Mouse (Mus musculus) hindbrain, embryonic 12.5 days (tissue): ENCODE data around the gene Bcl2l14. TPM values are rescaled to one million over a fixed set of nuclear protein-coding genes. Genes with fewer than 3 reads are reported as not detected.

Experiments used
- ATAC-seq: fragments of 200-750 bp; cut with Nextera tagmentation; 2 replicates; pipeline ENCODE4 v1.8.0; 2017; ENCODE audit warnings: moderate TSS enrichment; ENCODE audit not compliant: low FRiP score
- H3K27ac ChIP-seq: fragments of 300-500 bp; sonication (generic); 2 replicates; pipeline ENCODE4 v1.5.1; 2016; ENCODE audit warnings: mild to moderate bottlenecking
- H3K27me3 ChIP-seq: fragments of 300-500 bp; sonication (generic); 2 replicates; pipeline ENCODE4 v1.6.1; 2016; ENCODE audit warnings: mild to moderate bottlenecking
- H3K36me3 ChIP-seq: fragments of 300-500 bp; sonication (generic); 2 replicates; pipeline ENCODE4 v1.6.1; 2016; ENCODE audit warnings: mild to moderate bottlenecking
- H3K4me1 ChIP-seq: fragments of 300-500 bp; sonication (generic); 2 replicates; pipeline ENCODE4 v1.6.1; 2016
- H3K4me2 ChIP-seq: fragments of 300-500 bp; sonication (generic); replicated peaks from 2 replicates; pipeline ENCODE4 v1.6.1; 2016; ENCODE audit warnings: mild to moderate bottlenecking
- H3K4me3 ChIP-seq: fragments of 300-500 bp; sonication (generic); 2 replicates; pipeline ENCODE4 v1.5.1; 2016; ENCODE audit warnings: mild to moderate bottlenecking
- H3K9ac ChIP-seq: fragments of 300-500 bp; sonication (generic); 2 replicates; pipeline ENCODE4 v1.6.1; 2016; ENCODE audit warnings: mild to moderate bottlenecking, moderate library complexity
- H3K9me3 ChIP-seq: fragments of 300-500 bp; sonication (generic); replicated peaks from 2 replicates; pipeline ENCODE4 v1.6.1; 2016; ENCODE audit warnings: mild to moderate bottlenecking
- WGBS: fragments of 180-500 bp; shearing (Covaris S2); methylation state at CpG from one replicate; pipeline ENCODE4 v1.1.7; 2016; 5-methylcytosine and 5-hydroxymethylcytosine counted together
- polyA plus RNA-seq: library from polyadenylated mRNA; unstranded; fragments of >200 nt; fragmentation: Nextera tagmentation; extraction: Ambion mirVana; gene quantifications from 2 replicates; pipeline ENCODE4 v1.2.1, GENCODE M21; 2016

Gene Bcl2l14
- polyA plus RNA-seq, 1 experiment from 2014 or later, result 0.40 TPM

DNA sequence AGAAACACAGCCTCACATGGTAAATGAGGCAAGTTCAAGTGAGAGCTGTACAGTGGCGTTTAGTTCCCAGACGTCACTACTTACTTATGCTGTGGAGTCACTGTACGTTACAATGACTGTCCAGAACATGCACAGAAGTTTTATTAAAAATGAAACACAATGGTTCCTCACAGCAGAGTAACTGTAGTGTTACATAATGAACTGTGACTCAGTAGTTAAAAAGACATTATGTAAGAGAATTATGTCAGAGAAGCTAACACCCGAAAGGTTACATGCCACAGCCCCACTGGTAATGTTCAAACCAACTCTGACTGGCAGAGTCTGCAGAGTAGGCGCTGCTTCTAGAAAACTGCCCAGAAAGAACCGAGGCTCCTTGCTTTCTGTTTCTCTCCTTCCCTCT is 65.1 kb downstream of the Bcl2l14 start:
- Histone ChIP-seq H3K4me3 (no peak overlapping the region), H3K4me2 (no peak overlapping the region), H3K36me3 (peaks cover 59% of the 10 kb centered on the region), H3K9ac (no peak overlapping the region), H3K27ac (no peak overlapping the region), H3K27me3 (no peaks in the 10 kb centered on the region), H3K9me3 (no peaks in the 10 kb centered on the region), H3K4me1 (no peaks in the 10 kb centered on the region)
- no peak for ATAC-seq
- 93% methylated on average over 6 of the region's 6 CpGs for WGBS

- Histone ChIP-seq H3K4me1 (no peaks in the 10 kb centered on the region), H3K4me2 (no peak overlapping the region), H3K27ac (no peak overlapping the region), H3K36me3 (peaks cover 44% of the 10 kb centered on the region), H3K9me3 (no peaks in the 10 kb centered on the region), H3K9ac (no peak overlapping the region), H3K4me3 (no peak overlapping the region), H3K27me3 (no peaks in the 10 kb centered on the region)
- WGBS, result 93% methylated on average over 10 of the region's 10 CpGs
- no peak for ATAC-seq
Measured at GRCm38 (mm10) chr6:134466671-134467229, 70.6 kb downstream of the Bcl2l14 start.

GRCm38 (mm10) chr6:134469297-134469696 is 73.2 kb downstream of the Bcl2l14 start:
- WGBS, result 96% methylated on average over 2 of the region's 2 CpGs
- Histone ChIP-seq H3K36me3 (peaks cover 35% of the 10 kb centered on the region), H3K27me3 (no peaks in the 10 kb centered on the region), H3K4me1 (no peaks in the 10 kb centered on the region), H3K9me3 (no peaks in the 10 kb centered on the region), H3K4me3 (no peak overlapping the region), H3K4me2 (no peak overlapping the region), H3K9ac (no peak overlapping the region), H3K27ac (no peak overlapping the region)
- ATAC-seq, result no peak

GRCm38 (mm10) chr6:134470857-134471256 is 74.7 kb downstream of the Bcl2l14 start:
- Histone ChIP-seq H3K27ac (no peak overlapping the region), H3K4me2 (no peak overlapping the region), H3K4me3 (no peak overlapping the region), H3K27me3 (no peaks in the 10 kb centered on the region), H3K36me3 (peaks cover 32% of the 10 kb centered on the region), H3K9me3 (no peaks in the 10 kb centered on the region), H3K9ac (no peak overlapping the region), H3K4me1 (no peaks in the 10 kb centered on the region)
- 88% methylated on average over 14 of the region's 14 CpGs for WGBS
- ATAC-seq, result no peak

- Histone ChIP-seq H3K27me3 (no peaks in the 10 kb centered on the region), H3K4me3 (no peak overlapping the region), H3K9me3 (no peaks in the 10 kb centered on the region), H3K4me2 (no peak overlapping the region), H3K36me3 (peaks cover 33% of the 10 kb centered on the region), H3K27ac (no peak overlapping the region), H3K4me1 (no peaks in the 10 kb centered on the region), H3K9ac (no peak overlapping the region)
- ATAC-seq, result no peak
- WGBS, result 84% methylated on average over 7 of the region's 7 CpGs
Measured at GRCm38 (mm10) chr6:134473143-134473561, 77.0 kb downstream of the Bcl2l14 start.

- Histone ChIP-seq H3K27ac (no peak overlapping the region), H3K9me3 (no peaks in the 10 kb centered on the region), H3K4me3 (no peak overlapping the region), H3K4me2 (no peak overlapping the region), H3K9ac (no peak overlapping the region), H3K4me1 (no peaks in the 10 kb centered on the region), H3K36me3 (peaks cover 40% of the 10 kb centered on the region), H3K27me3 (no peaks in the 10 kb centered on the region)
- no peak for ATAC-seq
- 95% methylated on average over 10 of the region's 10 CpGs for WGBS
Measured at GRCm38 (mm10) chr6:134479481-134479880, 83.4 kb downstream of the Bcl2l14 start.

DNA sequence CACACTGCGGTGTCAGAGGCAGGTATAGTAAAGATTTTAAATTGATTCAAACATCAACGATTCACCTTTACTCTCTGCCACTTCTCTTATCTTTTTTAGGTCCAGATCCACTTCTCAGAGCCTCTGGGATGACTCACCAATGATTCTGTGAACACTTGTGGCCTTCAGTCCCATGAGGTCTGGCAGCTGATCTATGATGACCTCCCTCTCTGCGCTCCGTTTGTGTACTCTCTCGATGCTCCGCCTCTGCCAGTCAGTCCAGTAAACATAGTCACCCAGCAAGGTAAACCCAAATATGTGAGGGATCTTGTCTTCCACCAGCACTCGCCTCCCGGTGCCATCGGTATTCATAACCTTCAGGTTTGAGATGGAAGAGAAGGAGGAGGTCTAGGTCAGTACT is 90.2 kb downstream of the Bcl2l14 start:
- H3K36me3 ChIP-seq, result peaks cover 33% of the 10 kb centered on the region
- H3K27me3 ChIP-seq, result no peaks in the 10 kb centered on the region
- no peaks in the 10 kb centered on the region for H3K9me3 ChIP-seq
- no peak for ATAC-seq
- H3K4me2 ChIP-seq, result no peak overlapping the region
- WGBS, result 96% methylated on average over 9 of the region's 9 CpGs
- H3K27ac ChIP-seq, result no peak overlapping the region
- no peak overlapping the region for H3K9ac ChIP-seq
- no peaks in the 10 kb centered on the region for H3K4me1 ChIP-seq
- no peak overlapping the region for H3K4me3 ChIP-seq

Other genes with a start within 250 kb of the Bcl2l14 start
- gene Lrp6, start 170.6 kb downstream of the Bcl2l14 start, polyA plus RNA-seq, result 38.2 and 39.2 TPM in 2 replicates
- gene Mansc1, start 236.2 kb downstream of the Bcl2l14 start, polyA plus RNA-seq, result 1.3 and 1.6 TPM in 2 replicates
- gene Borcs5, start 243.2 kb downstream of the Bcl2l14 start, polyA plus RNA-seq, result 37.8 and 38.5 TPM in 2 replicates